Mouse (Mus musculus) kidney, embryonic 16.5 days (tissue): ENCODE data around the gene Hlx. TPM values are rescaled to one million over a fixed set of nuclear protein-coding genes. Genes with fewer than 3 reads are reported as not detected.

Source experiments
- ATAC-seq: fragments of 200-750 bp; cut with Nextera tagmentation; 2 replicates; pipeline ENCODE4 v1.8.0; 2017; ENCODE audit warnings: moderate TSS enrichment; ENCODE audit not compliant: low FRiP score, low TSS enrichment
- H3K27ac ChIP-seq: fragments of 300-500 bp; sonication (generic); 2 replicates; pipeline ENCODE4 v1.5.1; 2014; ENCODE audit warnings: low read length
- H3K27me3 ChIP-seq: fragments of 300-500 bp; sonication (generic); 2 replicates; pipeline ENCODE4 v1.6.1; 2014; ENCODE audit warnings: low read length, control low read depth, mixed read lengths; ENCODE audit not compliant: insufficient read depth
- H3K36me3 ChIP-seq: fragments of 300-500 bp; sonication (generic); 2 replicates; pipeline ENCODE4 v1.6.1; 2014; ENCODE audit warnings: low read length, control low read depth, mixed read lengths; ENCODE audit not compliant: insufficient read depth
- H3K4me1 ChIP-seq: fragments of 300-500 bp; sonication (generic); 2 replicates; pipeline ENCODE4 v1.6.1; 2014; ENCODE audit warnings: low read length, control low read depth, mixed read lengths; ENCODE audit not compliant: insufficient read depth
- H3K4me2 ChIP-seq: fragments of 300-500 bp; sonication (generic); replicated peaks from 2 replicates; pipeline ENCODE4 v1.6.1; 2014; ENCODE audit warnings: low read depth, low read length
- H3K4me3 ChIP-seq: fragments of 300-500 bp; sonication (generic); 2 replicates; pipeline ENCODE4 v1.5.1; 2014; ENCODE audit warnings: mild to moderate bottlenecking, low read length
- H3K9ac ChIP-seq: fragments of 300-500 bp; sonication (generic); replicated peaks from 2 replicates; pipeline ENCODE4 v1.6.1; 2014; ENCODE audit warnings: low read length
- H3K9me3 ChIP-seq: fragments of 300-500 bp; sonication (generic); 2 replicates; pipeline ENCODE4 v1.6.1; 2016; ENCODE audit warnings: low read length, control low read depth
- WGBS: fragments of 180-500 bp; shearing (Covaris S2); extraction: QIAGEN DNeasy Blood & Tissue Kit; methylation state at CpG from one replicate; pipeline ENCODE4 v1.1.7; 2014; 5-methylcytosine and 5-hydroxymethylcytosine counted together
- polyA plus RNA-seq: library from polyadenylated mRNA; unstranded; fragments of >200 nt; fragmentation: Nextera tagmentation; extraction: Ambion mirVana; gene quantifications from 2 replicates; pipeline ENCODE4 v1.2.1, GENCODE M21; 2015

Gene Hlx
- polyA plus RNA-seq, 1 experiment from 2014 or later = 13.2 TPM

- no peaks in the 10 kb centered on the region for H3K36me3 ChIP-seq
- H3K4me1 ChIP-seq = peaks cover 12% of the 10 kb centered on the region
- H3K27ac ChIP-seq = no peak overlapping the region
- WGBS = 15% methylated on average over 16 of the region's 16 CpGs
- H3K4me3 ChIP-seq = 0 out of 2 replicates have a peak overlapping the region, but pooled peaks have one; percentile 60
- H3K9me3 ChIP-seq = no peaks in the 10 kb centered on the region
- no peak overlapping the region for H3K9ac ChIP-seq
- no peak for ATAC-seq
- H3K4me2 ChIP-seq = peak overlapping the region; percentile 87
- peaks cover 98% of the 10 kb centered on the region for H3K27me3 ChIP-seq
These were observed 5.7 kb downstream of the Hlx start for GRCm38 (mm10) chr1:184726576-184727300.

DNA sequence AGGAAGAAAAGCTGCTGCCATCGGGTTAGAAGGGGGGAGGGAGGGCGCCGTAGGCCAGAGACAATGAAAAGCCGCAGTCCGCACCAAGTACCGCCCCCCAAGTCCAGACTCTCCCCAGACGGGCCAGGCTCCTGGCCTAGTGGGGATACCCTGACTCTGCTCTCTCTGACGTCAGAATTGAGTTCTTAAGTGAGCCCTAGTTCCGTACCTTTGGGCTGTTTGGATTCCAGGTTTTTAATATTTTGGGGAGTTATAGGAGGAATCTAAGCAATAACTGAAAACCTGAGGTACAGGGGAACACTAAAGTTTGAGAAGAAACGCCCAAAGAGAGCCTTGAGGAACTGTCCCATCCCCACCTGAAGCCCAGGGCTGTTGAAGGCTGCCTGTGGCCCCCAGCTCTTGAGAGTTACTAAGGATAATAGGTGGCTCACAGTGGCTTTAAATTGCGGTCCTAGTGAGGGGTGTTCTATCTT is 7.1 kb downstream of the Hlx start:
- H3K9me3 ChIP-seq = no peaks in the 10 kb centered on the region
- H3K36me3 ChIP-seq = no peaks in the 10 kb centered on the region
- no peak overlapping the region for H3K9ac ChIP-seq
- ATAC-seq = no peak
- H3K4me2 ChIP-seq = no peak overlapping the region
- H3K4me1 ChIP-seq = peaks cover 9% of the 10 kb centered on the region
- H3K27me3 ChIP-seq = peaks cover 100% of the 10 kb centered on the region
- no peak overlapping the region for H3K27ac ChIP-seq
- no peak overlapping the region for H3K4me3 ChIP-seq
- 10% methylated on average over 11 of the region's 11 CpGs for WGBS

DNA sequence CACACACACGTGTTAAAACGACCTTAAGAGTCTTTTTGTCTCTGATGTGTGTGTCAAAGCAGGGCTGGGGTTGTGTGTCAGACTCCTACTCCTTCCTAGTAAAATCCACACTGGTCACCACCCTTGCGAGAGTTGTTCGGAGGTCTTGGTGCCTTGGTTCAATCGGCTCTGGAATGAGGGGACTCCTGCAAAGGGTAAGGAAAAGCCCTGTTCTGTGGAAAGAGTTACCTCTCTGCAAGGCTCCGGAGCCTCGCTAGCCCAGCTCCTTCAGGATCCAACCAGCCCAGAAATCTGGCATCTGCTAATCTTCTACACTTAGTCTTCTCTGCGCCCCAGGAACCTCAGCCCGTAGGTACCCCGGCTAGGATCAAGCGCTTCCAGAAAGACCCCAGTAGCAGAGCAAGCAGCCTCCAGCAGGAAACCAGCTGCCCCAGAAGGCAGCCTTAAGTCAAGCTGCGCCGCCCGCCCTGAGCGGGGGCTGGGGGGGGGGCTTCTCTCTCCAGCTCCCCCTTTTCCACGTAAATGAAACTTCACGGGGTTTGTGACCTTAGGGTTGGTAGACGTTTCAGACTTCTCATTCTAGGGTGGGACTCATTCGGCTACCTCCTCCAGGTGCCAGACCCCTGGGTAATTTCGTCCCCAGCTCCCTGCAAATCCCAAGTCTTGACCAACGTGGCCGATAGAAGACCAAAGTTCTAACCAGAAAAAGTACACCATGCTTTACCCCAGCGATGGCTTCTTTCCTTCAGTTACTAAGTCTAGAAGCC is 7.7 kb downstream of the Hlx start:
- 9% methylated on average over 23 of the region's 23 CpGs for WGBS
- Histone ChIP-seq H3K9me3 (no peaks in the 10 kb centered on the region), H3K4me3 (no peak overlapping the region), H3K9ac (no peak overlapping the region), H3K4me1 (peaks cover 9% of the 10 kb centered on the region), H3K4me2 (no peak overlapping the region), H3K36me3 (no peaks in the 10 kb centered on the region), H3K27ac (no peak overlapping the region), H3K27me3 (peaks cover 100% of the 10 kb centered on the region)
- no peak for ATAC-seq

DNA sequence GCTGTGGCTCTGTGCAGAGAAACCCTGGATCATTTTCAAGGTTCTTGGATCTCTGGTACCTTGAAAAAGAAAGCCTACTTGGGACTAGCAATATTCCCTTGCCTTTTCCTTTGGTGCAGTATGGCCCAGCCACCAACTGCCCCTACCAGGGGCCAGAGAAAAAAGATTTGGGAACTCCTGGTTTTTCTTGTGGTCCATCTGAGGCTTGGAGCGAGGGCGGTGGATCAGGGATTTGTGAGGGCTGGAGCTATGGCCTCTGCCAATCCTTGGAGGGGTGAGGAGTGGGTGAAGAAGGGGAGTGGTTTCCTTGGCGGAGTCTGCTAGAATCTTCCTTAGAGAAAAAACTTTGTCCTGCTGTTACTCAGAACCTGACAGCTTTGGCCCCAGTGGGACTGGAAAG is 8.5 kb downstream of the Hlx start:
- 12% methylated on average over 3 of the region's 3 CpGs for WGBS
- H3K27ac ChIP-seq = no peak overlapping the region
- H3K4me2 ChIP-seq = no peak overlapping the region

DNA sequence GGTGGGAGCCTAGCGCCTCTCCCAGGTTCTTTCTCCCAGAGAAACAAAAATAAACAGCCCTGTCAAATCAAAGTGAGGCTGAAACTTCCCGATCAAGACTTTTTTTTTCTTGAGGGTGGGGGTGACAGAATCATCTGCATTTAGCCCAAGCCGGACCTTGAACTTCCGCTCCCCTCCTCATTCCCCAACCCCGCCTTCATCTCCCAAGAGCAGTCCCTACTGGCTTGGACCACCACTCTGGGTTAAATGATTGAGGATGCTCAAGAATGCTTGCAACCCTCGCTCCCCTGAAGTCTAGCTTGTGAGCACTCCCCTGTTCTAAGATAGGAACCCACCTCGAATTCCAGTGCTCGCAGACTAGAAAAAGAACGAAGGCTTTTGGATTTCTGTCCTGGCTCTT is 11.3 kb downstream of the Hlx start:
- no peaks in the 10 kb centered on the region for H3K9me3 ChIP-seq
- H3K36me3 ChIP-seq = no peaks in the 10 kb centered on the region
- H3K9ac ChIP-seq = no peak overlapping the region
- H3K4me3 ChIP-seq = no peak overlapping the region
- ATAC-seq = no peak
- WGBS = 2% methylated on average over 9 of the region's 9 CpGs
- peaks cover 100% of the 10 kb centered on the region for H3K27me3 ChIP-seq
- peaks cover 7% of the 10 kb centered on the region for H3K4me1 ChIP-seq
- H3K4me2 ChIP-seq = no peak overlapping the region
- no peak overlapping the region for H3K27ac ChIP-seq

More for the DNA sequence above, 8.5 kb downstream of the Hlx start:
- Histone ChIP-seq H3K9ac (no peak overlapping the region), H3K9me3 (no peaks in the 10 kb centered on the region), H3K27me3 (peaks cover 100% of the 10 kb centered on the region), H3K4me3 (no peak overlapping the region), H3K4me1 (peaks cover 9% of the 10 kb centered on the region), H3K36me3 (no peaks in the 10 kb centered on the region)
- ATAC-seq = no peak

GRCm38 (mm10) chr1:184720162-184721025 is 12.0 kb downstream of the Hlx start:
- no peak for ATAC-seq
- Histone ChIP-seq H3K4me1 (peaks cover 7% of the 10 kb centered on the region), H3K27ac (no peak overlapping the region), H3K4me2 (no peak overlapping the region), H3K4me3 (no peak overlapping the region), H3K9me3 (no peaks in the 10 kb centered on the region), H3K9ac (no peak overlapping the region), H3K27me3 (peaks cover 100% of the 10 kb centered on the region), H3K36me3 (no peaks in the 10 kb centered on the region)
- WGBS = 2% methylated on average over 26 of the region's 26 CpGs

- Histone ChIP-seq H3K36me3 (no peaks in the 10 kb centered on the region), H3K4me1 (peaks cover 12% of the 10 kb centered on the region), H3K9ac (no peak overlapping the region), H3K27me3 (peaks cover 100% of the 10 kb centered on the region), H3K9me3 (no peaks in the 10 kb centered on the region), H3K27ac (no peak overlapping the region), H3K4me2 (peak overlapping the region; percentile 38), H3K4me3 (peak overlapping the region; percentile 27)
- ATAC-seq = no peak
- WGBS = under 1% methylated on average over 41 of the region's 41 CpGs
These were observed 13.9 kb downstream of the Hlx start for GRCm38 (mm10) chr1:184718261-184719120.

DNA sequence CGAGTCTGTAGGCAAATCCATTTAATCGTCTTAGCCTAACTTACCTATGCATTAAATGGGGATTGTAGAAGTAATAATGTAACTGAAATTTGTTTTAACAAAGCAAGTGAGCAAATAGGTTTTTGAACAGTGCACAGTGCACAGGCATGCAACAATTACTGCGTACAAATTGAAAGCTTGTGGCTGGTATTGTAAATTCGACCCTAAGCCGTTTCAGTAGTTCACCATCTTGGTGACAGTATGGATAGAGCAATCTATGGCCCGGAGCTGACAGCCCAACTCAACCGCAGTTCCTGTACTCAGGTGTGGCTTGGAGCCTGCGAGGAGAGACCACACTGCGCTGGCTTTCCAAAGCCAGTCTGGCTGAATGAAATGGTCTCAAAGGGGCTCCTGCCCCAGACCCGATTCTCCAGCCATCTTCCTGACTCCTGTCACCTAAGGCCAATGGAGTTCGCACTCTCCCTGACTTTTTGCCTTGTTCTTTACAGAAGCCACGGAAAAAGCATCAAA is 14.7 kb downstream of the Hlx start:
- Histone ChIP-seq H3K36me3 (no peaks in the 10 kb centered on the region), H3K27me3 (peaks cover 99% of the 10 kb centered on the region), H3K27ac (no peak overlapping the region), H3K4me3 (no peak overlapping the region), H3K4me1 (peaks cover 12% of the 10 kb centered on the region), H3K4me2 (no peak overlapping the region), H3K9me3 (no peaks in the 10 kb centered on the region), H3K9ac (no peak overlapping the region)
- 3% methylated on average over 12 of the region's 12 CpGs for WGBS
- no peak for ATAC-seq
